Mouse (Mus musculus) embryonic facial prominence, embryonic 15.5 days (tissue): ENCODE measurements around the gene Chrna3. TPM values are rescaled to one million over a fixed set of nuclear protein-coding genes. Genes with fewer than 3 reads are reported as not detected.
A peak's percentile ranks its signal among the peaks of the same experiment; 100 is the strongest.

Source experiments
- ATAC-seq: fragments of 200-750 bp; cut with Nextera tagmentation; 2 replicates; pipeline ENCODE4 v1.8.0; 2017; ENCODE audit warnings: low read depth, moderate TSS enrichment; ENCODE audit not compliant: insufficient number of reproducible peaks, low FRiP score, low TSS enrichment
- H3K27ac ChIP-seq: fragments of 300-500 bp; sonication (generic); replicated peaks from 2 replicates; pipeline ENCODE4 v1.5.1; 2015; ENCODE audit warnings: mild to moderate bottlenecking, inconsistent platforms
- H3K27me3 ChIP-seq: fragments of 300-500 bp; sonication (generic); 2 replicates; pipeline ENCODE4 v1.6.1; 2015; ENCODE audit warnings: inconsistent platforms
- H3K36me3 ChIP-seq: fragments of 300-500 bp; sonication (generic); 2 replicates; pipeline ENCODE4 v1.6.1; 2015; ENCODE audit warnings: mild to moderate bottlenecking, inconsistent platforms
- H3K4me1 ChIP-seq: fragments of 300-500 bp; sonication (generic); 2 replicates; pipeline ENCODE4 v1.6.1; 2015; ENCODE audit warnings: inconsistent platforms
- H3K4me2 ChIP-seq: fragments of 300-500 bp; sonication (generic); replicated peaks from 2 replicates; pipeline ENCODE4 v1.6.1; 2015; ENCODE audit warnings: mild to moderate bottlenecking, inconsistent platforms
- H3K4me3 ChIP-seq: fragments of 300-500 bp; sonication (generic); replicated peaks from 2 replicates; pipeline ENCODE4 v1.5.1; 2015; ENCODE audit warnings: mild to moderate bottlenecking, inconsistent platforms
- H3K9ac ChIP-seq: fragments of 300-500 bp; sonication (generic); 2 replicates; pipeline ENCODE4 v1.6.1; 2015; ENCODE audit warnings: inconsistent platforms
- H3K9me3 ChIP-seq: fragments of 300-500 bp; sonication (generic); replicated peaks from 2 replicates; pipeline ENCODE4 v1.6.1; 2016; ENCODE audit warnings: inconsistent platforms
- WGBS: fragments of 180-500 bp; shearing (Covaris S2); methylation state at CpG from one replicate; pipeline ENCODE4 v1.1.7; 2015; 5-methylcytosine and 5-hydroxymethylcytosine counted together
- polyA plus RNA-seq: library from polyadenylated mRNA; unstranded; fragments of >200 nt; fragmentation: Nextera tagmentation; extraction: Ambion mirVana; gene quantifications from 2 replicates; pipeline ENCODE4 v1.2.1, GENCODE M21; 2015

The Chrna3 gene
- polyA plus RNA-seq, 1 experiment from 2014 or later: 0.49 TPM

GRCm38 (mm10) chr9:55039983-55040382 is 13.6 kb upstream of the Chrna3 start:
- Histone ChIP-seq H3K4me1 (no peaks in the 10 kb centered on the region), H3K4me3 (no peak overlapping the region), H3K27ac (no peak overlapping the region), H3K9ac (no peak overlapping the region), H3K36me3 (no peaks in the 10 kb centered on the region), H3K9me3 (no peaks in the 10 kb centered on the region), H3K4me2 (no peak overlapping the region), H3K27me3 (no peaks in the 10 kb centered on the region)
- WGBS: 72% methylated on average over 5 of the region's 5 CpGs
- ATAC-seq: no peak

- ATAC-seq: no peak
- Histone ChIP-seq H3K9ac (no peak overlapping the region), H3K4me2 (no peak overlapping the region), H3K4me3 (no peak overlapping the region), H3K9me3 (no peaks in the 10 kb centered on the region), H3K27ac (no peak overlapping the region), H3K27me3 (no peaks in the 10 kb centered on the region), H3K4me1 (no peaks in the 10 kb centered on the region), H3K36me3 (no peaks in the 10 kb centered on the region)
- 65% methylated on average over 8 of the region's 8 CpGs for WGBS
Observed at GRCm38 (mm10) chr9:55038948-55039347, 12.6 kb upstream of the Chrna3 start.

- Histone ChIP-seq H3K4me2 (no peak overlapping the region), H3K9ac (no peak overlapping the region), H3K36me3 (no peaks in the 10 kb centered on the region), H3K4me1 (peaks cover under 1% of the 10 kb centered on the region; the same call in 1 of the 2 replicates), H3K27me3 (peaks cover 10% of the 10 kb centered on the region), H3K4me3 (no peak overlapping the region), H3K27ac (no peak overlapping the region), H3K9me3 (no peaks in the 10 kb centered on the region)
- WGBS: 28% methylated on average over 6 of the region's 6 CpGs
- ATAC-seq: no peak
Observed at GRCm38 (mm10) chr9:55031435-55032167, 5.2 kb upstream of the Chrna3 start.

- no peaks in the 10 kb centered on the region for H3K36me3 ChIP-seq
- 10% methylated on average over 38 of the region's 38 CpGs for WGBS
- no peak overlapping the region for H3K9ac ChIP-seq
- no peak overlapping the region for H3K27ac ChIP-seq
- H3K4me3 ChIP-seq: peak overlapping the region; percentile 37
- H3K4me1 ChIP-seq: peaks cover 11% of the 10 kb centered on the region
- no peaks in the 10 kb centered on the region for H3K9me3 ChIP-seq
- H3K27me3 ChIP-seq: peaks cover 37% of the 10 kb centered on the region
- H3K4me2 ChIP-seq: peak overlapping the region; percentile 58
- no peak for ATAC-seq
Observed at GRCm38 (mm10) chr9:55025534-55026274, 658 bp downstream of the Chrna3 start.

- peaks cover 37% of the 10 kb centered on the region for H3K27me3 ChIP-seq
- 26% methylated on average over 13 of the region's 13 CpGs for WGBS
Observed at GRCm38 (mm10) chr9:55023902-55024583, 2.3 kb downstream of the Chrna3 start.

GRCm38 (mm10) chr9:55023326-55023725 is 3.0 kb downstream of the Chrna3 start:
- no peak overlapping the region for H3K4me2 ChIP-seq
- no peak for ATAC-seq
- H3K9me3 ChIP-seq: no peaks in the 10 kb centered on the region
- peaks cover 37% of the 10 kb centered on the region for H3K27me3 ChIP-seq
- no peak overlapping the region for H3K27ac ChIP-seq
- no peaks in the 10 kb centered on the region for H3K36me3 ChIP-seq
- peaks cover 11% of the 10 kb centered on the region for H3K4me1 ChIP-seq
- H3K9ac ChIP-seq: no peak overlapping the region
- 82% methylated on average over 5 of the region's 5 CpGs for WGBS
- H3K4me3 ChIP-seq: no peak overlapping the region

More at GRCm38 (mm10) chr9:55023902-55024583, 2.3 kb downstream of the Chrna3 start:
- Histone ChIP-seq H3K4me3 (no peak overlapping the region), H3K36me3 (no peaks in the 10 kb centered on the region), H3K9ac (no peak overlapping the region), H3K4me1 (peaks cover 11% of the 10 kb centered on the region), H3K4me2 (no peak overlapping the region), H3K9me3 (no peaks in the 10 kb centered on the region), H3K27ac (no peak overlapping the region)
- ATAC-seq: no peak

- ATAC-seq: no peak
Observed at GRCm38 (mm10) chr9:55016926-55017325, 9.4 kb downstream of the Chrna3 start.

GRCm38 (mm10) chr9:55010588-55011350 is 15.6 kb downstream of the Chrna3 start:
- no peaks in the 10 kb centered on the region for H3K36me3 ChIP-seq
- no peak for ATAC-seq
- no peak overlapping the region for H3K4me2 ChIP-seq
- H3K9me3 ChIP-seq: no peaks in the 10 kb centered on the region
- no peak overlapping the region for H3K9ac ChIP-seq
- 47% methylated on average over 6 of the region's 6 CpGs for WGBS
- H3K27me3 ChIP-seq: no peaks in the 10 kb centered on the region
- H3K4me1 ChIP-seq: no peaks in the 10 kb centered on the region
- no peak overlapping the region for H3K27ac ChIP-seq
- no peak overlapping the region for H3K4me3 ChIP-seq

More at GRCm38 (mm10) chr9:55016926-55017325, 9.4 kb downstream of the Chrna3 start:
- no peak overlapping the region for H3K27ac ChIP-seq
- WGBS: 73% methylated on average over 3 of the region's 3 CpGs
- H3K4me2 ChIP-seq: no peak overlapping the region
- no peaks in the 10 kb centered on the region for H3K36me3 ChIP-seq
- H3K4me3 ChIP-seq: no peak overlapping the region
- H3K4me1 ChIP-seq: no peaks in the 10 kb centered on the region
- no peaks in the 10 kb centered on the region for H3K9me3 ChIP-seq
- no peaks in the 10 kb centered on the region for H3K27me3 ChIP-seq
- no peak overlapping the region for H3K9ac ChIP-seq

- Histone ChIP-seq H3K4me1 (no peaks in the 10 kb centered on the region), H3K27ac (no peak overlapping the region), H3K9ac (no peak overlapping the region), H3K4me3 (no peak overlapping the region), H3K4me2 (no peak overlapping the region), H3K27me3 (no peaks in the 10 kb centered on the region), H3K36me3 (no peaks in the 10 kb centered on the region), H3K9me3 (no peaks in the 10 kb centered on the region)
- 73% methylated on average over 2 of the region's 2 CpGs for whole genome bisulfite sequencing
- ATAC-seq: no peak
Observed at GRCm38 (mm10) chr9:55009692-55010091, 16.7 kb downstream of the Chrna3 start.

- Histone ChIP-seq H3K4me3 (no peak overlapping the region), H3K4me2 (no peak overlapping the region), H3K27me3 (no peaks in the 10 kb centered on the region), H3K4me1 (no peaks in the 10 kb centered on the region), H3K36me3 (no peaks in the 10 kb centered on the region), H3K9ac (no peak overlapping the region), H3K9me3 (no peaks in the 10 kb centered on the region), H3K27ac (no peak overlapping the region)
- no peak for ATAC-seq
- WGBS: 50% methylated on average over 4 of the region's 4 CpGs
Observed at GRCm38 (mm10) chr9:55003609-55004008, 22.8 kb downstream of the Chrna3 start.

- no peak overlapping the region for H3K4me3 ChIP-seq
- ATAC-seq: no peak
- WGBS: 81% methylated on average over 3 of the region's 3 CpGs
- no peaks in the 10 kb centered on the region for H3K4me1 ChIP-seq
- no peaks in the 10 kb centered on the region for H3K36me3 ChIP-seq
- no peaks in the 10 kb centered on the region for H3K27me3 ChIP-seq
- no peak overlapping the region for H3K9ac ChIP-seq
- H3K4me2 ChIP-seq: no peak overlapping the region
- H3K27ac ChIP-seq: no peak overlapping the region
- no peaks in the 10 kb centered on the region for H3K9me3 ChIP-seq
Observed at GRCm38 (mm10) chr9:54995645-54996044, 30.7 kb downstream of the Chrna3 start.
